Mouse (Mus musculus): ENCODE data around the gene Micu1. TPM values are rescaled to one million over a fixed set of nuclear protein-coding genes. Genes with fewer than 3 reads are reported as not detected.
A peak's percentile ranks its signal among the peaks of the same experiment; 100 is the strongest.
"Not testable (repeated sequence)": the region's sequence is repeated elsewhere in the genome, so short reads cannot be mapped to it uniquely, and the experiment has no call there.

Gene Micu1
- polyA plus RNA-seq, 1 experiment from 2014 or later, result 87.9 TPM

GRCm38 (mm10) chr10:59868266-59868665, 166.0 kb downstream of the Micu1 start:
- 47% methylated on average over 11 of the region's 11 CpGs for WGBS
- H3K4me1 ChIP-seq (replicated peaks), result peaks cover 18% of the 10 kb centered on the region
- no peaks in the 10 kb centered on the region for H3K27me3 ChIP-seq
- H3K36me3 ChIP-seq, result no peaks in the 10 kb centered on the region
- H3K27ac ChIP-seq (replicated peaks), result no peak overlapping the region
- no peaks in the 10 kb centered on the region for H3K9me3 ChIP-seq
- no peak for ATAC-seq (ENCODE audit: low read depth)
- H3K4me3 ChIP-seq, result no peak overlapping the region
- no peak overlapping the region for H3K4me2 ChIP-seq
- no peak overlapping the region for H3K9ac ChIP-seq

DNA sequence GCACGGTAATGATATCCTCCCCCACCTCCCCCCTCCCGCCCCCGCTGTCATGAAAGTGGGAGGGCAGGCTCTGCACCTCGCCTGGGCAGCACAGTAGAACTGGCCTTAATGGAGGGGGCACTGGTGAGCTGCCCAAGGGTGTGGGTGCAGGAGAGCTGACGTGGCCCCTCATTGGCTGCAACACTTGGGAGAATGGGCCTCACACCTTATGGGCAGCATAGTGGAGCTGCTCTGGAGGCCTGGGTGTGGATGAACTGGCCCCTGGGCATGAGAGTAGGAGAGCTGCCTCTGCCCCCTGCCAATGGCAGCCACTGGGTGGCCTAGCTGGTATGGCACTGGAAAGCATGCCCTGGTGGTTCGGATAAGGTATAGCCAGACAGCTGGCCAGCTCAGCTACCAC, 167.8 kb downstream of the Micu1 start:
- H3K9ac ChIP-seq, result no peak overlapping the region
- no peaks in the 10 kb centered on the region for H3K36me3 ChIP-seq
- H3K27ac ChIP-seq (replicated peaks), result no peak overlapping the region
- no peak overlapping the region for H3K4me2 ChIP-seq
- WGBS, result 86% methylated on average over 6 of the region's 6 CpGs
- H3K9me3 ChIP-seq, result no peaks in the 10 kb centered on the region
- no peaks in the 10 kb centered on the region for H3K27me3 ChIP-seq
- no peak overlapping the region for H3K4me3 ChIP-seq
- peaks cover under 1% of the 10 kb centered on the region; the same call in 1 of the 2 replicates for H3K4me1 ChIP-seq (replicated peaks)
- 0 out of 2 replicates have a peak, but pooled peaks have one; percentile 9 for ATAC-seq (ENCODE audit: low read depth)

DNA sequence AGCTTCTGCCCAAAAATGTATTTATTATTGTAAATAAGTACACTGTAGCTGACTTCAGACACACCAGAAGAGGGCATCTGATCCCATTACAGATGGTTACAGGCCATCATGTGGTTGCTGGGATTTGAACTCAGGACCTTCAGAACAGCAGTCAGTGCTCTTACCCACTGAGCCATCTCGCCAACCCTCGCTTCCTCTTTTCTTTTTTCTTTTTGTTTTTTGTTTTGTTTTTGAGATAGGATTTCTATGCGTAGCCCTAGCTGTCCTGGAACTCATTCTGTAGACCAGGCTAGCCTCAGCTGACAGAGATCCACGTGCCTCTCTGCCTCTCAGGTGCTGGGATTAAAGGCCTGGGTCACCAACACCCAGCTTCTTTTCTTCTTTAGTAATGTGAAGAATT, 170.4 kb downstream of the Micu1 start:
- H3K27ac ChIP-seq (replicated peaks); ATAC-seq (ENCODE audit: low read depth); H3K27me3 ChIP-seq; H3K4me3 ChIP-seq; H3K4me2 ChIP-seq; H3K9me3 ChIP-seq; H3K9ac ChIP-seq; H3K36me3 ChIP-seq; H3K4me1 ChIP-seq (replicated peaks): not testable (repeated sequence)
- WGBS, result 89% methylated on average over 4 of the region's 4 CpGs

- no peaks in the 10 kb centered on the region for H3K27me3 ChIP-seq
- no peak overlapping the region for H3K9ac ChIP-seq
- no peak overlapping the region for H3K4me3 ChIP-seq
- H3K9me3 ChIP-seq, result no peaks in the 10 kb centered on the region
- H3K27ac ChIP-seq (replicated peaks), result no peak overlapping the region
- ATAC-seq (ENCODE audit: low read depth), result no peak
- 89% methylated on average over 5 of the region's 5 CpGs for WGBS
- no peaks in the 10 kb centered on the region for H3K36me3 ChIP-seq
- no peaks in the 10 kb centered on the region for H3K4me1 ChIP-seq (replicated peaks)
- H3K4me2 ChIP-seq, result no peak overlapping the region
These were observed 170.9 kb downstream of the Micu1 start for GRCm38 (mm10) chr10:59873206-59873605.

DNA sequence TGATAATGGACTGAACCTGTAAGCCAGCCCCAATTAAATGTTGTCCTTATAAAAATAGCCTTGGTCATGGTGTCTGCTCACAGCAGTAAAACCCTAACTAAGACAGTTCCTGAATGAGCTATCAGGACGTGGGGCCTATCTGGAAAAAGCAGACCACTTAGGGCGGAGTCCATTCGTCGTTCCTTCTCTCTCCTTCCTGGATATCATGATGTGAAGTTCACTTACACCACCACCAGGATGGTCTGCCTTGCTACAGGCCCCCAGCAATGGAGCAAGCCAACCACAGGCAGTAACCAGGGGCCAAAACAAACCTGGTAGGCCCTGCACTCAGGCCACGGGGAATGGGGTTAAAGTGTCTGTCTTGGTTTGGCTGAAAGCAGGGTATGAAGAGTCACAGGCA, 171.3 kb downstream of the Micu1 start:
- Histone ChIP-seq H3K4me2 (no peak overlapping the region), H3K36me3 (no peaks in the 10 kb centered on the region), H3K27ac (replicated peaks) (no peak overlapping the region), H3K9me3 (no peaks in the 10 kb centered on the region), H3K4me1 (replicated peaks) (peaks cover 2% of the 10 kb centered on the region), H3K9ac (no peak overlapping the region), H3K27me3 (no peaks in the 10 kb centered on the region), H3K4me3 (no peak overlapping the region)
- ATAC-seq (ENCODE audit: low read depth), result no peak
- WGBS, result 77% methylated on average over 5 of the region's 5 CpGs

- WGBS, result 45% methylated on average over 1 of the region's 1 CpGs
These were observed 173.1 kb downstream of the Micu1 start for GRCm38 (mm10) chr10:59875396-59875795.

DNA sequence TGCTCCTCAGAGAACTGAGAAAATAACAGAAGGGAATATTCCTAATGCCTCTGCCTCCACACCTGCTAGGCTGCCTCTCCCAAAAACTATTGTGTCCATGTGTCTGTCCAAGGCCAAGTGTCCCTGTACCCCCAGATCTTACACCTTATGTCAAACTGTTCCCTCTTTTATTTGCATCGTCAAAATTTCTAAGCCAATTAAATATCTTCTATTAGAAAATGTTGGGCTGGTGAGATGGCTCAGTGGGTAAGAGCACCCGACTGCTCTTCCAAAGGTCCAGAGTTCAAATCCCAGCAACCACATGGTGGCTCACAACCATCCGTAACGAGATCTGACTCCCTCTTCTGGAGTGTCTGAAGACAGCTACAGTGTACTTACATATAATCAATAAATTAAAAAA, 174.4 kb downstream of the Micu1 start:
- not testable (repeated sequence) for H3K4me2 ChIP-seq; H3K27me3 ChIP-seq; H3K4me3 ChIP-seq; H3K9me3 ChIP-seq; H3K27ac ChIP-seq (replicated peaks); H3K9ac ChIP-seq; ATAC-seq (ENCODE audit: low read depth); H3K36me3 ChIP-seq
- 96% methylated on average over 4 of the region's 4 CpGs for WGBS
- peaks cover 17% of the 10 kb centered on the region for H3K4me1 ChIP-seq (replicated peaks)

More at GRCm38 (mm10) chr10:59875396-59875795, 173.1 kb downstream of the Micu1 start:
- H3K9me3 ChIP-seq, result no peaks in the 10 kb centered on the region
- no peak overlapping the region for H3K9ac ChIP-seq
- no peak overlapping the region for H3K4me2 ChIP-seq
- H3K27ac ChIP-seq (replicated peaks), result no peak overlapping the region
- H3K36me3 ChIP-seq, result no peaks in the 10 kb centered on the region
- no peaks in the 10 kb centered on the region for H3K27me3 ChIP-seq
- H3K4me3 ChIP-seq, result no peak overlapping the region
- H3K4me1 ChIP-seq (replicated peaks), result peaks cover 7% of the 10 kb centered on the region
- ATAC-seq (ENCODE audit: low read depth), result no peak

GRCm38 (mm10) chr10:59877421-59878117, 175.3 kb downstream of the Micu1 start:
- Histone ChIP-seq H3K27me3 (no peaks in the 10 kb centered on the region), H3K4me2 (no peak overlapping the region), H3K27ac (replicated peaks) (no peak overlapping the region), H3K36me3 (no peaks in the 10 kb centered on the region), H3K9me3 (no peaks in the 10 kb centered on the region), H3K9ac (no peak overlapping the region), H3K4me1 (replicated peaks) (peaks cover 17% of the 10 kb centered on the region), H3K4me3 (no peak overlapping the region)
- WGBS, result 72% methylated on average over 15 of the region's 15 CpGs
- ATAC-seq (ENCODE audit: low read depth), result no peak

- H3K4me2 ChIP-seq, result peak overlapping the region; percentile 83
- 21% methylated on average over 5 of the region's 5 CpGs for WGBS
- H3K4me1 ChIP-seq (replicated peaks), result peaks cover 17% of the 10 kb centered on the region
- no peaks in the 10 kb centered on the region for H3K9me3 ChIP-seq
- peak overlapping the region; percentile 87 for H3K4me3 ChIP-seq
- no peaks in the 10 kb centered on the region for H3K27me3 ChIP-seq
- peak overlapping the region; percentile 100 for H3K27ac ChIP-seq (replicated peaks)
- H3K36me3 ChIP-seq, result no peaks in the 10 kb centered on the region
- ATAC-seq (ENCODE audit: low read depth), result 0 out of 2 replicates have a peak, but pooled peaks have one; percentile 7
- H3K9ac ChIP-seq, result peak overlapping the region; percentile 97
These were observed 176.5 kb downstream of the Micu1 start for GRCm38 (mm10) chr10:59878823-59879222.

DNA sequence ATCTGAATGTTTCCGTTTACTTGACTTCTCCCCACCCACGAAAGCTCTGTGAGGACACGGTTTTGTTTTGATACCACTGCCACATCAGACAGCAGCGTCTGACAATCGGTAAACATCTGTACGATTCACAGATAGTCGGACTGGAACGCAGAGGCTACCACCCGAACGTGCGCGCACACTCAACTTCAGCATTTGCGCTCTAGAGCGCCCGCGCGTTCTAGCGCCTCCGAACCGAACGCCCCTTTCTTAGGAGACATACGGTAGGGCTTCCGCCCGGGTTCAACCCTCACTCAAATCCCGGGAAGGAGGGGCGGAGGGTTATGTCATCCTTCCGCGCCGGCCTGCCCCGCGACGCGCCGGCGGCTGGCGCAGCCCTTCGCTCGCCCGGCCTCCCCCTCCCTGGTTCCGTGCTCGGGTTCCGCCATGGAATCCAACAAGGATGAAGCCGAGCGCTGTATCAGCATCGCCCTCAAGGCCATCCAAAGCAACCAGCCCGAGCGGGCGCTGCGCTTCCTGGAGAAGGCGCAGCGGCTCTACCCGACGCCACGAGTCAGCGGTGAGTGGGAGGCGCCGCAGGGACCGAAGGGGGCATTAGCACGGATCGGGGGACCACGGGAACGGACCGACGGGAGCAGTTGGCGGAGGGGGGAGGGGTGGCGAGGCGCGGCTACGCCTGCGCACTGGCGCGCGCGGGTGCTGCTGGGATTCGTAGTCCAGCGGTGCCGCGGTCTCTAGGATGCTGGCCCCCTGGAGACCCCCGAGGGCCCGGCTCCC, 177.2 kb downstream of the Micu1 start, which contains the start of gene Dnajb12:
Gene Dnajb12 (plus strand): TSS at position 302 of the 774 bp plus-strand sequence.
- ATAC-seq (ENCODE audit: low read depth), result peak; percentile 93

DNA sequence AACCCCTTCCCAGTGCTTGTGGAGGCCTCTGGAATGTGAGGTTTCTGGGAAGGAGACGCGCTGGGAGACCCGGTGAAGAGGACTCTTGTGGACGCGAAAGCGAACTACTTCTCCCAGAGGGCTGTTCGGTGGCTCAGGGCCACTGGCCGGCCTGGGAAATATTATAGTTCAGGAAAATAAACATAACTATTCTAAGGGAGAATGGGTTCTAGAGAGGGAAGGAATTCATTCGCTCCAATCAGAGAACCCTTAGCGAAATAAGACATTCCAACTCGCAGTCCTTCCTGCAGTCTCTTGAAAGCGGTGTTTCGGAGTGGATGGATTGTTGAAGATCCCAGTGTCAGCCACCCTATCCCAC, 177.7 kb downstream of the Micu1 start:
- H3K4me3 ChIP-seq, result peak overlapping the region; percentile 87
- H3K9me3 ChIP-seq, result no peaks in the 10 kb centered on the region
- H3K4me2 ChIP-seq, result peak overlapping the region; percentile 83
- under 1% methylated on average over 13 of the region's 13 CpGs for WGBS
- H3K36me3 ChIP-seq, result no peaks in the 10 kb centered on the region
- peak overlapping the region; percentile 100 for H3K27ac ChIP-seq (replicated peaks)
- no peaks in the 10 kb centered on the region for H3K27me3 ChIP-seq
- ATAC-seq (ENCODE audit: low read depth), result peak; percentile 64
- H3K4me1 ChIP-seq (replicated peaks), result peaks cover 19% of the 10 kb centered on the region
- H3K9ac ChIP-seq, result peak overlapping the region; percentile 97

More for the DNA sequence above, 177.2 kb downstream of the Micu1 start, which contains the start of gene Dnajb12:
- WGBS, result under 1% methylated on average over 80 of the region's 80 CpGs
- Histone ChIP-seq H3K9me3 (no peaks in the 10 kb centered on the region), H3K9ac (peak within 1 kb of the TSS; percentile 97), H3K36me3 (no peaks in the 10 kb centered on the region), H3K4me3 (peak within 1 kb of the TSS; percentile 87), H3K4me2 (peak within 1 kb of the TSS; percentile 83), H3K27me3 (no peaks in the 10 kb centered on the region), H3K27ac (replicated peaks) (peak within 1 kb of the TSS; percentile 100), H3K4me1 (replicated peaks) (peaks cover 17% of the 10 kb centered on the region)

DNA sequence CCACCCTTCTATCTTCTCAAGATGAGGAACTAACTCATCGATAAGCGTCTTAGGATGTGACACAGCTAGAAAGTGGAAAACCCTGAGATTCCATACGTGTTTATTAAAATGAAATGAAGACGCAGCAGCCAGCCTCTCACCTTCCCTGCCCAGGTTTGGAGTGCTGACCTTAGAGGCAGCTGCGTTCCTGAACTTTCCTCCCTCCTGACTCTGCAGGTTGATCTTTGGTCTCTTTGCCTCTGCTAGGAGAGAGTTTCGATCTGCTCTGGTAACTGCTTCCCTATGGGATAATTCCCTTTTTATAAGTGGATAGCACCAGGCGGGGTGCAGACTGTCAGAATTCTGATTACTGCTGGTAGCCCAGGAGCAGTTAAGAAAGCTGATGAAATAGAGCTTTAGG, 178.6 kb downstream of the Micu1 start:
- Histone ChIP-seq H3K9me3 (no peaks in the 10 kb centered on the region), H3K27me3 (no peaks in the 10 kb centered on the region), H3K4me2 (peak overlapping the region; percentile 83), H3K9ac (peak overlapping the region; percentile 97; the same call in 1 of the 2 replicates), H3K27ac (replicated peaks) (no peak overlapping the region), H3K4me1 (replicated peaks) (peaks cover 27% of the 10 kb centered on the region), H3K36me3 (no peaks in the 10 kb centered on the region), H3K4me3 (peak overlapping the region; percentile 87)
- 91% methylated on average over 7 of the region's 7 CpGs for WGBS
- no peak for ATAC-seq (ENCODE audit: low read depth)

Data from neural tube, embryonic 13.5 days (tissue).